ENCODE assay signal across 14 mouse cellular contexts in genomic region chr15:63500453-63500852, GRCm38 (mm10).
A peak's percentile ranks its signal among the peaks of the same experiment; 100 is the strongest.
DNase-seq lines count a peak whose midpoint lies in the region; TF ChIP-seq lines count a peak whose summit lies in the region.
"Had no signal": no experiment of that assay in that cellular context is flagged by ENCODE, and none has a peak within 500 bp of the region (broad histone marks: within the 10 kb centered on the region; RNA-seq: fewer than 3 reads in every experiment).

No protein-coding gene starts in this region.

- H3K27me3 ChIP-seq in megakaryocyte, embryonic 14.5 days (replicated peaks), result no peaks in the 10 kb centered on the region
- H3K27me3 ChIP-seq in thymus, adult 2 months (ENCODE audit: control insufficient read depth, insufficient read depth, low read length), result no peaks in the 10 kb centered on the region
- H3K27me3 ChIP-seq: hindbrain, embryonic 12.5 days had no signal

- no peak for TF ChIP-seq POLR2A in thymus, adult 2 months (IDR thresholded peaks at IDR 0.05; ENCODE audit: control insufficient read depth, extremely low read depth, insufficient read depth, low read length, poor library complexity)

- no peak for TF ChIP-seq CTCF in thymus, adult 2 months (IDR thresholded peaks at IDR 0.05; ENCODE audit: borderline replicate concordance, control insufficient read depth, extremely low read depth, insufficient read depth, low read length, poor library complexity)

- 57% methylated on average over 1 of the region's 1 CpGs for WGBS in thymus, adult 2 months

- H3K9me3 ChIP-seq in megakaryocyte, embryonic 14.5 days, result no peaks in the 10 kb centered on the region
- H3K9me3 ChIP-seq: hindbrain, embryonic 12.5 days had no signal

- H3K4me3 ChIP-seq in megakaryocyte, embryonic 14.5 days (replicated peaks), result peak overlapping the region; percentile 4
- no peak overlapping the region for H3K4me3 ChIP-seq in thymus, adult 2 months (ENCODE audit: control insufficient read depth, insufficient read depth, low read length)
- H3K4me3 ChIP-seq: heart, adult 2 months; hindbrain, embryonic 12.5 days had no signal

- no peaks in the 10 kb centered on the region for H3K36me3 ChIP-seq in megakaryocyte, embryonic 14.5 days (replicated peaks; ENCODE audit: low read length)
- no peaks in the 10 kb centered on the region for H3K36me3 ChIP-seq in thymus, adult 2 months (ENCODE audit: control insufficient read depth, insufficient read depth, low read length)
- H3K36me3 ChIP-seq: hindbrain, embryonic 12.5 days had no signal

- intact Hi-C loops in heart, postnatal 25 days (cut with DNase I), result no loop called here
- intact Hi-C loops in gastrocnemius, postnatal 14 days (cut with DNase I; ENCODE audit: low total_unique reads), result no loop called here

- H3K4me1 ChIP-seq in megakaryocyte, embryonic 14.5 days, result peaks cover 27% of the 10 kb centered on the region
- H3K4me1 ChIP-seq in thymus, adult 2 months (replicated peaks; ENCODE audit: control insufficient read depth, insufficient read depth, low read length), result no peaks in the 10 kb centered on the region; the same call in 1 of the 2 replicates
- H3K4me1 ChIP-seq: hindbrain, embryonic 12.5 days had no signal

- no peak overlapping the region for H3K27ac ChIP-seq in thymus, adult 2 months (ENCODE audit: control insufficient read depth, insufficient read depth, low read length)
- H3K27ac ChIP-seq: heart, adult 2 months; hindbrain, embryonic 12.5 days had no signal

- peak; percentile 93 for DNase-seq in heart, adult 11 months
- DNase-seq in heart, postnatal 25 days (ENCODE audit: low spot score), result no peak
- peak; percentile 43 for DNase-seq in layer of hippocampus, adult 9-11 months
- DNase-seq in layer of hippocampus, postnatal 10 days (ENCODE audit: low spot score in 2 of 2), result no peak
- peak; percentile 3 for DNase-seq in embryo, embryonic 11 days
- DNase-seq in thymus, adult 2 months, result no peak
- no peak for DNase-seq in gastrocnemius, postnatal 14 days
- DNase-seq: adrenal gland, postnatal 36 days; B cell, adult 2 months; cerebellum, adult 11-12 months; heart, adult 2 months; kidney, adult 18-20 months had no signal

Comparison
In these comparisons a context has a peak if more than half of its experiments do, and no peak if none do; other contexts are left out.
1. DNase-seq: peak in heart, adult 11 months (single experiment), layer of hippocampus, adult 9-11 months (single experiment) and embryo, embryonic 11 days (single experiment); none in heart, postnatal 25 days (single experiment), layer of hippocampus, postnatal 10 days (0 of 2), thymus, adult 2 months (single experiment) and gastrocnemius, postnatal 14 days (single experiment).